Mouse (Mus musculus) lung, adult 2 months (tissue): ENCODE data around the gene Slco2b1. TPM values are rescaled to one million over a fixed set of nuclear protein-coding genes. Genes with fewer than 3 reads are reported as not detected.
"Not testable (repeated sequence)": the region's sequence is repeated elsewhere in the genome, so short reads cannot be mapped to it uniquely, and the experiment has no call there.

ENCODE experiments used
- DNase-seq: peaks from one replicate; pipeline ENCODE4 v3.0.0; 2022
- H3K4me1 ChIP-seq: fragments of 200-500 bp; 2 replicates; pipeline ENCODE4 v1.6.1; 2011; ENCODE audit warnings: low read length; ENCODE audit not compliant: control insufficient read depth, insufficient read depth
- H3K4me3 ChIP-seq: fragments of 200-500 bp; replicated peaks from 2 replicates; pipeline ENCODE3; 2011; ENCODE audit warnings: low read depth, mild to moderate bottlenecking, control low read depth, low read length; ENCODE audit errors: extremely low read depth
- CTCF ChIP-seq: fragments of 200-500 bp; IDR thresholded peaks from 2 replicates; pipeline ENCODE4 v1.5.1; 2011; ENCODE audit warnings: mild to moderate bottlenecking, low read length, control low read depth; ENCODE audit not compliant: insufficient read depth
- POLR2A ChIP-seq: fragments of 200-500 bp; IDR thresholded peaks from 2 replicates; pipeline ENCODE4 v1.6.1; 2011; ENCODE audit warnings: low read depth, mild to moderate bottlenecking, control low read depth, low read length, borderline replicate concordance; ENCODE audit errors: extremely low read depth
- WGBS: fragments of 180-500 bp; shearing (Covaris S2); methylation state at CpG from one replicate; pipeline ENCODE4 v1.1.7; 2018; 5-methylcytosine and 5-hydroxymethylcytosine counted together
- polyA plus RNA-seq: library from polyadenylated mRNA; depleted of rRNA; stranded (reverse); fragments of >200 nt; gene quantifications from 2 replicates; pipeline ENCODE4 v1.2.3, GENCODE M21; 2012

Gene Slco2b1
- polyA plus RNA-seq, 1 experiment = 16.5 TPM

GRCm38 (mm10) chr7:99698576-99698975 lies 12.6 kb downstream of the Slco2b1 start:
- WGBS = 82% methylated on average over 3 of the region's 3 CpGs
- H3K4me3 ChIP-seq = no peak overlapping the region
- DNase-seq = no peak
- H3K4me1 ChIP-seq = no peaks in the 10 kb centered on the region
- TF ChIP-seq POLR2A (no peak), CTCF (no peak)

GRCm38 (mm10) chr7:99695471-99696057 lies 15.6 kb downstream of the Slco2b1 start:
- TF ChIP-seq POLR2A (no peak), CTCF (no peak)
- Histone ChIP-seq H3K4me3 (no peak overlapping the region), H3K4me1 (no peaks in the 10 kb centered on the region)
- no peak for DNase-seq
- 80% methylated on average over 8 of the region's 8 CpGs for WGBS

- DNase-seq, H3K4me3 ChIP-seq, H3K4me1 ChIP-seq: not testable (repeated sequence)
- WGBS = 51% methylated on average over 5 of the region's 5 CpGs
Measured at GRCm38 (mm10) chr7:99694424-99694823, 16.7 kb downstream of the Slco2b1 start.

GRCm38 (mm10) chr7:99693976-99694375 lies 17.2 kb downstream of the Slco2b1 start:
- DNase-seq = no peak
- Histone ChIP-seq H3K4me1 (no peaks in the 10 kb centered on the region), H3K4me3 (no peak overlapping the region)
- WGBS = 83% methylated on average over 3 of the region's 3 CpGs
- TF ChIP-seq POLR2A = no peak
- no peak for TF ChIP-seq CTCF

GRCm38 (mm10) chr7:99693387-99693786 lies 17.8 kb downstream of the Slco2b1 start:
- Histone ChIP-seq H3K4me3 (no peak overlapping the region), H3K4me1 (no peaks in the 10 kb centered on the region)
- 95% methylated on average over 3 of the region's 3 CpGs for WGBS
- DNase-seq = no peak
- TF ChIP-seq POLR2A = no peak
- no peak for TF ChIP-seq CTCF

- Histone ChIP-seq H3K4me1 (no peaks in the 10 kb centered on the region), H3K4me3 (no peak overlapping the region)
- TF ChIP-seq POLR2A = no peak
- TF ChIP-seq CTCF = no peak
- 39% methylated on average over 3 of the region's 3 CpGs for WGBS
- DNase-seq = no peak
Measured at GRCm38 (mm10) chr7:99692396-99692795, 18.7 kb downstream of the Slco2b1 start.

GRCm38 (mm10) chr7:99690819-99691218 lies 20.3 kb downstream of the Slco2b1 start:
- no peak for DNase-seq
- H3K4me1 ChIP-seq = no peaks in the 10 kb centered on the region
- WGBS = 49% methylated on average over 7 of the region's 7 CpGs
- no peak overlapping the region for H3K4me3 ChIP-seq
- TF ChIP-seq CTCF = no peak
- TF ChIP-seq POLR2A = no peak

GRCm38 (mm10) chr7:99684086-99684485 lies 27.1 kb downstream of the Slco2b1 start:
- WGBS = 29% methylated on average over 4 of the region's 4 CpGs

GRCm38 (mm10) chr7:99680771-99681170 lies 30.4 kb downstream of the Slco2b1 start:
- no peak overlapping the region for H3K4me3 ChIP-seq
- TF ChIP-seq CTCF = no peak
- no peak for TF ChIP-seq POLR2A
- WGBS = 57% methylated on average over 5 of the region's 5 CpGs
- no peaks in the 10 kb centered on the region for H3K4me1 ChIP-seq
- peak; percentile 22 for DNase-seq

More at GRCm38 (mm10) chr7:99684086-99684485, 27.1 kb downstream of the Slco2b1 start:
- TF ChIP-seq CTCF = no peak
- no peak for TF ChIP-seq POLR2A
- no peak overlapping the region for H3K4me3 ChIP-seq
- no peak for DNase-seq
- no peaks in the 10 kb centered on the region for H3K4me1 ChIP-seq

- no peak for DNase-seq
Measured at GRCm38 (mm10) chr7:99674890-99675289, 36.2 kb downstream of the Slco2b1 start.

GRCm38 (mm10) chr7:99674209-99674608 lies 36.9 kb downstream of the Slco2b1 start:
- WGBS = 62% methylated on average over 5 of the region's 5 CpGs
- H3K4me1 ChIP-seq = no peaks in the 10 kb centered on the region
- TF ChIP-seq CTCF (no peak), POLR2A (no peak)
- DNase-seq = no peak
- H3K4me3 ChIP-seq = no peak overlapping the region

More at GRCm38 (mm10) chr7:99674890-99675289, 36.2 kb downstream of the Slco2b1 start:
- WGBS = 59% methylated on average over 3 of the region's 3 CpGs
- H3K4me3 ChIP-seq = no peak overlapping the region
- H3K4me1 ChIP-seq = no peaks in the 10 kb centered on the region
- no peak for TF ChIP-seq POLR2A
- no peak for TF ChIP-seq CTCF
